Mouse (Mus musculus) c-Kit-positive CD71-positive TER-119-negative erythroid progenitor cells, embryonic 14.5 days (primary cell): ENCODE data around the gene Arpp21.

Source experiments
- DNase-seq: peaks from one replicate; pipeline ENCODE4 v3.0.0-alpha.2; 2013; ENCODE audit warnings: low read depth

Arpp21 gene

GRCm38 (mm10) chr9:112230716-112231361, 4.9 kb downstream of the Arpp21 start:
- no peak for DNase-seq

- DNase-seq, result no peak
These were observed 7.3 kb downstream of the Arpp21 start for GRCm38 (mm10) chr9:112228470-112228869.

GRCm38 (mm10) chr9:112227174-112227573, 8.6 kb downstream of the Arpp21 start:
- no peak for DNase-seq

- DNase-seq, result no peak
These were observed 9.2 kb downstream of the Arpp21 start for GRCm38 (mm10) chr9:112226511-112226910.

GRCm38 (mm10) chr9:112225046-112225445, 10.7 kb downstream of the Arpp21 start:
- no peak for DNase-seq

DNA sequence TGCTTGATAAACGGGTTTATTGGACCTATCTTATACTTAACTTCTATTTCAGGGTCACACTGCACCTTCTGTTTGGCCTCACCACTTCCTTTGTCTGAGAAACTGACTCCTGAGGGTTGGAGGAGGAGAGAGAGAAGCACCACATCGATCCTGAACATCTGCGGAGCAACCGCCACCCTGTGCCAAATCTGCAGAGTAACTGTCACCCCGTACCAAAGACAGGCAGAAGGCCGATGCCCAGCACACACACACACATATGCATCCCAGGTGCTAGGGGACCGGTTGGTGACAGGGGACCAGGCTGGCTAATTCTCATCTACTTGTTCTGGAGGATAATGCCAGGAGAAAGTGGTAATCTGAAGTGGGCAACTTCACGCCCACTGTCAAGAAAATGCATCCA, 16.4 kb downstream of the Arpp21 start:
- DNase-seq, result no peak

DNA sequence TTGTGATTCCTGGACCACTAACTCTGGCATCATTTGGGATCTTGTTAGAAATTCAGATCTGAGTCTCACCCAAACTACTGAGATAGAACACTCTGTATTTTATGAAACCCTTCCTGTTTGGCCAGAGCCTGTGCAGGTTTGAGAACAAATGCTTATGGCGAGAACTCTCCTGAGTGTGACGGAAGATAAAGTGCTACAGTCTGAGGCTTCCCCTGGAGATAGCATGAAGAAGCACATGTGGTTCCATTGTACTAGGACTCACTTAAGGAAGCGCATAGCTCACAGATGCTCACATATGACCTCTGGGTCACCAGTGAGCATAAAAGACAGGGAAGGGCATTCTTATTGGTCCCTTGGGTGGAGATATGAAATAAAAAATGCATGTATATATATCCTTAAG, 17.5 kb downstream of the Arpp21 start:
- no peak for DNase-seq

GRCm38 (mm10) chr9:112217161-112217560, 18.6 kb downstream of the Arpp21 start:
- no peak for DNase-seq

DNA sequence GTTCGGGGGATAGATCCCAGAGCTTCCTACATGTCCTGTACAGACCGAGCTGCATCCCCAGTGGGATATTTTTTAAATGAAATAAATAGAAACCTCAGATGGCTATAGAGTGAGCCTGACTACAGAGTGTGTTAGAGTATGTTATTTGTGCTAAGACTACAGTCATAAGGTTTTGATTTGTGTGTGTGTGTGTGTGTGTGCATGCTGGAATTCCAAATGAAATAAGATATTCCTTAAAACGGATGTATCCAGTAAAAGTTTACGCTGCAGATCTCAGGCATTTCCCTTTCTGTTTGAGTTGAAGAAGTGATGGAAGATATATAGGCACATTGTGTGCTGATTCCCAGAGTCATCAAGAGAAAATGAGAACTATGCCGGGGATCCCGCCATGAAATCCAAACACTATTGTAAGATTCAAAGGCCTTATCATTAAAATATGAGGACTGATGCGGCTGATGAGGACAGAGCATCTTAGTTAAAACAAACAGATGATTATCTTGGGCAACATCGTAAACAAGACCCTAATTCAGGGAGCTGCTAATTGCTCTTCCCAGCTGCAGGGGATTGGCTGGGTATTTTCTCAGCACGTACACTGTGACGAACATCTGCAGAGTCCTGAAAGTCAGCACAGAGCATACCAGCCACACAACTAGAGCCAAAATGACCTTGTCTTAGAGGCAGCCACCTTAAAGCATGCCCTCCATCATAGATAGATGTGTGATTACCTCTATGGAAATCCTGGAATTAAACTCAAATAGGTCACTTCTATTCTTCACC, 20.5 kb downstream of the Arpp21 start:
- no peak for DNase-seq

DNA sequence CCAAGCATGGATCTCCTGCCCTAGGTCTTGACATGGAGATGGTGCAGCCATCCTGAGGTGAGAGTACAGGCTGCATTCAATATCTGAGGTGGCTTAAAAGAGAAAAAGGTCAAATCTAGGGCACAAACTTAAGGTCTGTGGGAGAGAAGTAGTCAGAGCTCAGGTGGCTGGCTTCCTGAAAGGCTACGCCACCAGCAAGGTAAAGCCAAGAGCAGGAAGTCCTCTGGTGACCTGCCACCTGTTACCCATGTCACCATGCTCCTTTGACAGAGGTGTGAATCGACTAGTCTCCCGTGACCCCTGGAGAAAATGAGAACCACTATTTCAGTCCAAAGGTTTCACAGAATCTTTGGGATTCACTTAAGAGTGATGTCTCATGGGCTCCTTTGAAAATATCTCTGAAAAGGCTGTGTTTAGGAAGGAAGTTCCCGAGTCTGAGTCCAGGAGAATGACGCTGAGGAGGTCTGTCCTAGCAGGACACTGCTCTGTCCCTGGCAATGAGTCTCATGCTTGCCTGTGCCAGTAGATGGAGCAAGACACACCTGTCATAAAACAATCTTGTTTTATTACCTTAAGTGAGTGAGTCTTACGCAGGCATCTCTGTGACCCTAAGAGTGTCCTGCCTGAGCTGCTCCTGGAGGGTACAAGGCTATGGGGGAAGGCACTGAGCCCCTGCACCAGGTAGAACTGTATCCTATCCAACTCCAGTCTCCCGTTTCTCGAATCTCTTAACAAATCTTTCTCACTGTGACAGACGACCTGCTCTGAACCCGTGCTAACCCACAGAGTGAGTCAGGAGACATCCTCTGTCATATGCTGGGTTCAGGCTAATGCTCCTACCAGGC, 22.1 kb downstream of the Arpp21 start:
- no peak for DNase-seq

DNA sequence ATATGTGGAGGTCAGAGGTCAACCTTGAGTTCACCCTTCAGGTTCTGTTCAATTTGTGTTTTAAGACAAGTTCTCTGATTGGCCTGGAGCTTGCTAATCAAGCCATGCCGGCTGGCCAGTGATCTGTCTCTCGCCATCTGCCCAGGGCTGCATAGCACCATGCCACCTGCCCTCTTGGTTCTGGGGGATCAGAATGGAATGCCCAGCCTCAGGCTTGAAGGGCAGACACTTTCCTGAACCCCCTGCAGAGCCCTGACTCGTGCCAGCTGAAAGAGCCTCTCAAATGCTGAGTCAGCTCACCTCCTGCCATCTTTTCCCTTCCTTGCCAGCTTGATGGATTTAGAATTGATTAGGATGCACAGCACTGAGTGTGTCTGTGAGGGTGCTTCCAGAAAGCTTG, 25.9 kb downstream of the Arpp21 start:
- DNase-seq, result no peak

- no peak for DNase-seq
These were observed 28.0 kb downstream of the Arpp21 start for GRCm38 (mm10) chr9:112207767-112208166.

- DNase-seq, result no peak
These were observed 37.4 kb downstream of the Arpp21 start for GRCm38 (mm10) chr9:112198296-112198695.

GRCm38 (mm10) chr9:112194049-112194448, 41.7 kb downstream of the Arpp21 start:
- no peak for DNase-seq

DNA sequence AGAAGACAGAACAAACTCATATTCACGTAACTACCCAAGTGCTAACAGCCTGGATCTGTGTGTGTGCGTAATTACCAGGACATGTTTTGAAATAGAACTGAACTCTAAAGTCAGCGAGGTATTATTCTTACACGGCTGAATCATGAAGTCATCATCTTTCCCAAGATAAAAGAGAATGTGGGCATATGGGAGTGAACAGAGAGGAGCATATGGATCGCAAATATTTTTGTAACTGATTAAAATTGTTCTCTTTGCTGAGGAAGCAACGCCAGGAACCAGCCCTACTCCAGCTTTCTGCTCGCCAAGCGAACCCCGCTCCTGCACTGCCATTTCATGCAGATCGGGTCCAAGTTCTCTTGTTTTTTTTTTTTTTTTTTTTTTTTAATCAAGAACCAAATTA, 46.3 kb downstream of the Arpp21 start:
- DNase-seq, result no peak

DNA sequence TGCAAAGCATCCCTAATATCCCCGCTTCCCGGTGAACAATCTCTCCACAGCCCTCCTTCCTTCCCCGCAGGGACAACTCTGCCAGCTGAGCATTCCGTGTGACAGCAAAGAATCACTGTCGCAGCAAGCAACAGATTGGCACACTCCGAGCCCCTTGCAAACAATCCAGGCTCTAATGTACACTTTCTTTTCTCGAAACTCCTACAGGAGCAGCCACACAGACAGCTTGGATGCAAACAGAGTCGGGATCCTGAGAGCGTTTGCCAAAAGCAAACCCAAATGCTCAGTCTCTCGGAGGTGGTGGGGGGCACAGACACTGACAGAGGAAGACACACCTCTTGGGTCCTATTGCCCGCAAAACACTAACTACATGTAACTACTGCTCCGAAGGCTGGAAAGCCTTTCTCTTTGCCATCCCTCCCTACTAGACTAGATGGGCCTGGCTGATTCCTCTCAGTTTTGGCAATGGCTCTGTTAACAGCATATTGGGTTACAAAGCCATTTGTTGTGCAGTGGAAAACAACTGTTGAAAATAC, 47.3 kb downstream of the Arpp21 start:
- DNase-seq, result no peak

DNA sequence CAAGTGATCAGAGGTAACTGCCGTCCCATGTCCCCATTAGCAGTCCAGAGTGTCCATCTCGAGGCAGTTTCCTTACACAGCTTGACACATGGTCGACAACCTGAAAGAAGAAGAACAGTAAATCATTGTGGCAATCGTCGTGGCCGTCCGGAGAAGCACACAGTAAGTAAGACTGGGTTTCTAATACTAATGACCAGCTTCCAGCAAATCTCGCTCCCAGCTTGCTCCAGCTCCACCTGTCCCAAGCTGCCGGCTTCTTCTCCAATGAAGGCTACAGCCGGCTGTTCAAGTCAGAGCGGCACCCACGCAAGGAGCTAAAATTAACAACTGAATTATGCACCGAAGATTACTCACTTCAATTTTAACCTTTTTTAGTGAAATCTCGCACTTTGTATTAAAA, 48.1 kb downstream of the Arpp21 start:
- no peak for DNase-seq

DNA sequence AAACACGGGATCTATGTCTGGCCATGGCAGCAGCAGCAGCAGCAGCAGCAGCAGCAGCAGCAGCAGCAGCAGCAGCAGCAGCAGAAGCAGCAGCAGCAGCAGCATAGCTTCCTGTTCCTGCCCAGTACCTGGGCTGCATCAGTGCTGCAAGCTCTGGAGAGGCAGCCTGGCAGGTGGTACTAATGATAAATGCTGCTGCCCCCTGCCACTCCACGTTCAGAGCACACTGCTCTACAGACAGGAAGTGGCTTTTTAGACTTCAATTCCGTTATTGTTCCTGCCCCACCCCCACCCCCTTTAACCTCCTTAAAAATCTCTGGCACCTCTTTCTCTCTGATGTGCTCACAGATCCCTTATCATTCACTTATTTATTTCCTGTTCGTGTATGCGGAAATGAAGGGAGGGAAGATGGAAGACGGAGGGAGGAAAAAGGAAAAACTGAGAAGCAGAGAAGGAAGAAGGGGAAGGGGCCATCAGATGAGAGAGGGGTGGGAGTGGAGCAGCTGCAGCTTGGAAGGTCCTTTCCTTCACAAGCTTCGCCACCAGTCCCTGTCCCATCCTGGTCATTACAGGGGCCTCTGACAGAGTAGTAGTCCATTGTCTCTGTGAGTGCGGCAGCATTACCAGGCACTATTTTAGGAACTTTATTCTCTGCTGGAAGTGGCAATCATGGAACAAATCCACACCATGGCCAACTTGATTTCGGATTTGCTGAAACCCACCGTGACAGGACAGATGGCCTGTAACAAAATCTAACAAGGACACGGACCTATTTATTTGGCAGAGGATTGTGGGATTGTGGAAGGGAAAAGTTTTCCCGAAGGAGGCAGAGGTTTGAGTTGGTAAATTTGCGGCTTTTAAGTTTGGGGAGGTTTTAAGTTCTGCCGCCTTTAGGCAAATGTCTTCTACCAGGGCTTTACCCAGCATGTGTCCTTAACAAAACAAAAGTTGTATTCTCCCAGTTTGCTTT, 49.1 kb downstream of the Arpp21 start:
- DNase-seq, result no peak

- DNase-seq, result no peak
These were observed 50.0 kb downstream of the Arpp21 start for GRCm38 (mm10) chr9:112185746-112186145.

- no peak for DNase-seq
These were observed 53.0 kb downstream of the Arpp21 start for GRCm38 (mm10) chr9:112182738-112183137.

GRCm38 (mm10) chr9:112180006-112180405, 55.7 kb downstream of the Arpp21 start:
- no peak for DNase-seq
